ENCODE assay signal across 22 mouse cellular contexts in genomic region chr17:28470876-28471275, GRCm38 (mm10). TPM values are rescaled to one million over a fixed set of nuclear protein-coding genes. Genes with fewer than 3 reads are reported as not detected.
"Had no signal": no experiment of that assay in that cellular context is flagged by ENCODE, and none has a peak within 500 bp of the region (broad histone marks: within the 10 kb centered on the region; RNA-seq: fewer than 3 reads in every experiment).

No protein-coding gene starts in this region.

- H3K36me3 ChIP-seq: limb, embryonic 13.5 days; liver, embryonic 15.5 days; midbrain, embryonic 12.5 days; stomach, embryonic 15.5 days had no signal

- ATAC-seq: midbrain, embryonic 16.5 days had no signal

- H3K4me3 ChIP-seq: limb, embryonic 13.5 days; liver, embryonic 15.5 days; midbrain, embryonic 12.5 days; stomach, embryonic 15.5 days had no signal

- H3K9me3 ChIP-seq: limb, embryonic 13.5 days; liver, embryonic 15.5 days; midbrain, embryonic 12.5 days; stomach, embryonic 15.5 days had no signal

- H3K27ac ChIP-seq: limb, embryonic 13.5 days; liver, embryonic 15.5 days; stomach, embryonic 15.5 days had no signal

- H3K27me3 ChIP-seq: limb, embryonic 13.5 days; liver, embryonic 15.5 days; midbrain, embryonic 12.5 days; stomach, embryonic 15.5 days had no signal

- DNase-seq: kidney, adult 18-20 months; layer of hippocampus, adult 9-11 months; layer of hippocampus, postnatal 36 days; lung, embryonic 14.5 days; lung, postnatal 10 days; lung, postnatal 4 days; right cerebral cortex, postnatal 14 days; thymus, adult 2 months; thymus, postnatal 25 days had no signal

- H3K4me2 ChIP-seq: limb, embryonic 13.5 days; liver, embryonic 15.5 days; lung, embryonic 14.5 days; midbrain, embryonic 12.5 days; stomach, embryonic 15.5 days had no signal

- H3K9ac ChIP-seq: limb, embryonic 13.5 days; liver, embryonic 15.5 days; lung, embryonic 14.5 days; midbrain, embryonic 12.5 days; stomach, embryonic 15.5 days had no signal

RNA-seq across cellular contexts. Expression of gene Armc12, which starts 59.7 kb away (rescaled TPM):
- total RNA-seq: layer of hippocampus, adult 18-20 months; layer of hippocampus, postnatal 36 days; left cerebral cortex, adult 8-10 months; left cerebral cortex, postnatal 25 days; liver, adult 2 months; megakaryocyte-erythroid progenitor cell, adult 5-6 weeks had no signal
- polyA plus RNA-seq: intestine, embryonic 14.5 days; limb, embryonic 13.5 days; liver, adult 2 months; liver, embryonic 15.5 days; lung, embryonic 14.5 days; midbrain, embryonic 12.5 days; midbrain, embryonic 16.5 days; neural tube, embryonic 14.5 days; stomach, embryonic 15.5 days; urinary bladder, adult 2 months had no signal
